Mouse (Mus musculus) testis, adult 2 months (tissue): ENCODE results near the gene Rnf121.

Source experiments
- CTCF ChIP-seq: fragments of 200-500 bp; IDR thresholded peaks from 2 replicates; pipeline ENCODE4 v1.5.1; 2012; ENCODE audit warnings: low read depth, mild to moderate bottlenecking, inconsistent platforms, low read length, moderate library complexity; ENCODE audit not compliant: control insufficient read depth, insufficient read depth, insufficient replicate concordance
- POLR2A ChIP-seq: fragments of 200-500 bp; IDR thresholded peaks from 2 replicates; pipeline ENCODE4 v1.6.1; 2012; ENCODE audit warnings: low read depth, mild to moderate bottlenecking, inconsistent platforms, low read length, moderate library complexity; ENCODE audit not compliant: control insufficient read depth

DNA sequence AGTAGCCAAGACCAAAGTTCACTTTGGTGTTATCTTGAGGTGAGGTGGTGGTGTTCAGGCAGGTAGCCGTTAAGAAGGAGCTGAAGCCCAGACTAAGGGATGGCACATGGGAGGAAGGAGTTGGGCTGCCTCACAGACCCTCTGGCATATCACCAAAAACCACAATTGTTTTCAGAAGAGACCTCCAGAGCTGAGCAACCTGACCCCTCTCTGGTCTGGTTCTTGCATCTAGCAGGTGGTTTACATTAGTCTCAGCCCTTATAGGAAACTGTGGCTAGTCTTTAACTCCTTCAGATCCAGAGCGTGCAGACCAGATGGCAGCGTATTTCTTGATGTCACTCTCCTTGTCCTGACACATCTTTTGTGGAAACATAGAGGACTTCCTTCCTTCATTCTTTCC lies 91.5 kb downstream of the Rnf121 start:
- TF ChIP-seq CTCF (no peak), POLR2A (no peak)
